Mouse (Mus musculus) R1 (cell line): ENCODE measurements at regions not wholly inside any gene's neighbourhood (a gene's known extent, or its start where the extent isn't known, plus 50 kb on each side); places are given as distances from the start of the nearest gene placed in this dataset.

ENCODE experiments used
- DNase-seq: peaks from one replicate; pipeline ENCODE4 v3.0.0-alpha.2; 2018; ENCODE audit warnings: low read depth, low spot score

DNA sequence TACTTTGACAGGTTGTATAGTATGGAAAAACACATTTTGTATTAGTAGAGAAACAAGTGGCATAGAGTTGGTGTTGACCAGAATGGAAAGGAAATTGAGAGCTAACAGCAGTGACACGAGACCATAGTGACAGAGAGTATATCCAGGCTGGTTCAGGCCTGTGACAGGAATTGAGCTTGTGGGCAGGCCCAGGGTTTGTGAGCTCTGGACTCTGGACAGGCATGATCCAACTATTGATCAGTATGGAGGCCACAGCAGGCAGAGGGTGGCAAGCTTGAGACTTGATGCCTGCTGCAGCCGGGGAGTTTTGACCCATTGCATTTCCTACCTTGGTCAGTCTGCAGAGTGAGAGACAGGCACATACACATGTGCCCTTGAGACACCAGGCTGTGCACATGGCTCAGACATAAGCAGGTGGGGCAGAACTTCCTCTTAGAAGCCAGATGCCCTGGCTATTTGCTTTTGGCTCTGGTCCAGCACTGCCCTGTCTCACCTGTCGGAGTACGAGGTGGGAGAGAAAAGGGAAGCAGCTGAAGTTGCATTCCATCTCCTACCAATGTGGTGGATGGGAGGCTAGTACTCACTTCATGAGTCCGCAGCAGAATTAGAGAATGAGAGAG is 1006.2 kb upstream of the Cdh20 start:
- no peak for DNase-seq

DNA sequence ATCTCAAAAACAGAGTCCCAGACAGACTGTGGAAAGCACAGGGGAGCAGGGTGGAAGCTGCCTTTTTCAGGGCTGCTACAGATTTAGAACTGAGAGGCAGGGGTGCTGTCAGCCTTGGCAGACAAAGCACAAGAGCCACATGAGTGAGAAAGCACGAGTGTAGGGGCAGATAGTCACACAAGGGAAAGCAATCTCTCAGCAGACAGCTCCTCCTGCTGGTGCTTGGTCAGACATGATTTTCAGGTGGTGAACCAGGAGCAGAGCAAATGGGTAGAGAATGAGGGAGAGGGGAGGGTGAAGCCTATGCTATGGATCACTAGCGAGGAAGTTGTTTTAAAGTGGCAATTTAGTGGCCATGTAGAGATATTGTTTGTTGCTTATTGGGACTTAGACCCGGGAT is 1005.6 kb upstream of the Cdh20 start:
- peak; percentile 41 for DNase-seq

GRCm38 (mm10) chr1:103767315-103767714 is 1001.0 kb upstream of the Cdh20 start:
- no peak for DNase-seq

- no peak for DNase-seq
Observed at GRCm38 (mm10) chr1:103784692-103785091, 983.6 kb upstream of the Cdh20 start.

DNA sequence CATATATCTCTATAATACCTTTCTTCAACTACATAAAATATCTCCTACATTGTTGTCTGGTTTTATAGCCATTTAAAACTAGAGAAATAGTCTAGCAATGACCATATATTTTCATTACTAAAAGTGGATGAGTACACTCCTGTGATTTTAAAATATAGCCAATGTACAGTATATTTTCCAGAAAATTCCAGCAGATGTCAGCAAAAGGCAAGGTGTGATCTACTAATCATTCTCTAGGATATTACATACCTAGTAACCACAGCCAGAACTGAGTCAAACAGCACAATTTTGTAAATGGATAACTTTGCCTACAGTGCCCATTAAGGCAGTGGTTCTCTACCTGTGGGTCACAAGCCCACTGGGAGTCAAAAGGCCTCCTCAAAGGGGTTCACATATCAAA is 972.0 kb upstream of the Cdh20 start:
- DNase-seq, result no peak

- DNase-seq, result peak; percentile 30
Observed at GRCm38 (mm10) chr1:103799343-103799742, 969.0 kb upstream of the Cdh20 start.

GRCm38 (mm10) chr1:103817946-103818345 is 950.4 kb upstream of the Cdh20 start:
- no peak for DNase-seq
